Mouse (Mus musculus) forebrain, postnatal 0 days (tissue): ENCODE results near the gene Lce1k. TPM values are rescaled to one million over a fixed set of nuclear protein-coding genes. Genes with fewer than 3 reads are reported as not detected.
A peak's percentile ranks its signal among the peaks of the same experiment; 100 is the strongest.

Experiments used
- ATAC-seq: fragments of 200-750 bp; cut with Nextera tagmentation; 2 replicates; pipeline ENCODE4 v1.8.0; 2017; ENCODE audit warnings: mild to moderate bottlenecking, moderate library complexity
- DNase-seq: peaks from one replicate; pipeline ENCODE4 v3.0.0-alpha.2; 2015
- H3K27ac ChIP-seq: fragments of 300-500 bp; sonication (generic); 2 replicates; pipeline ENCODE4 v1.5.1; 2014; ENCODE audit warnings: low read depth, mild to moderate bottlenecking, antibody characterized with exemption, low read length, moderate library complexity, mixed read lengths
- H3K27me3 ChIP-seq: fragments of 300-500 bp; sonication (generic); 2 replicates; pipeline ENCODE4 v1.6.1; 2014; ENCODE audit warnings: mild to moderate bottlenecking, low read length, mixed read lengths; ENCODE audit not compliant: insufficient read depth
- H3K36me3 ChIP-seq: fragments of 300-500 bp; sonication (generic); 2 replicates; pipeline ENCODE4 v1.6.1; 2014; ENCODE audit warnings: mild to moderate bottlenecking, moderate library complexity; ENCODE audit not compliant: insufficient read depth
- H3K4me1 ChIP-seq: fragments of 300-500 bp; sonication (generic); 2 replicates; pipeline ENCODE4 v1.6.1; 2014; ENCODE audit warnings: antibody characterized with exemption; ENCODE audit not compliant: insufficient read depth
- H3K4me2 ChIP-seq: fragments of 300-500 bp; sonication (generic); 2 replicates; pipeline ENCODE4 v1.6.1; 2014; ENCODE audit warnings: low read depth, mild to moderate bottlenecking, moderate library complexity
- H3K4me3 ChIP-seq: fragments of 300-500 bp; sonication (generic); 2 replicates; pipeline ENCODE4 v1.5.1; 2014; ENCODE audit warnings: low read depth, low read length, mixed read lengths
- H3K9ac ChIP-seq: fragments of 300-500 bp; sonication (generic); 2 replicates; pipeline ENCODE4 v1.6.1; 2014; ENCODE audit warnings: mild to moderate bottlenecking
- H3K9me3 ChIP-seq: fragments of 300-500 bp; sonication (generic); 2 replicates; pipeline ENCODE4 v1.6.1; 2016; ENCODE audit warnings: low read length
- CTCF ChIP-seq: sonication (generic); IDR thresholded peaks from 2 replicates; pipeline ENCODE4 v1.5.1; 2016; ENCODE audit warnings: antibody characterized with exemption, control low read depth, low read depth
- WGBS: fragments of 180-500 bp; shearing (Covaris S2); extraction: QIAGEN DNeasy Blood & Tissue Kit; methylation state at CpG from one replicate; pipeline ENCODE4 v1.1.7; 2014; 5-methylcytosine and 5-hydroxymethylcytosine counted together
- polyA plus RNA-seq: library from polyadenylated mRNA; unstranded; fragments of >200 nt; fragmentation: Nextera tagmentation; extraction: Ambion mirVana; gene quantifications from 2 replicates; pipeline ENCODE4 v1.2.1, GENCODE M21; 2015
- total RNA-seq: library from RNA; depleted of rRNA; stranded (reverse); fragments of >200 nt; gene quantifications from 2 replicates; pipeline ENCODE4 v1.2.3, GENCODE M21; 2014; rRNA removed

The Lce1k gene
- total and polyA plus RNA-seq, 2 experiments from 2014 or later, result not detected

- no peaks in the 10 kb centered on the region for H3K4me1 ChIP-seq
- no peak overlapping the region for H3K27ac ChIP-seq
- H3K4me2 ChIP-seq, result no peak overlapping the region
- no peak overlapping the region for H3K9ac ChIP-seq
- peak; percentile 51 for TF ChIP-seq CTCF
- H3K27me3 ChIP-seq, result no peaks in the 10 kb centered on the region
- WGBS, result 21% methylated on average over 3 of the region's 3 CpGs
- H3K9me3 ChIP-seq, result no peaks in the 10 kb centered on the region
- no peaks in the 10 kb centered on the region for H3K36me3 ChIP-seq
- DNase-seq (no peak), ATAC-seq (no peak)
- no peak overlapping the region for H3K4me3 ChIP-seq
Measured at GRCm38 (mm10) chr3:92771573-92771972, 36.1 kb downstream of the Lce1k start.

- Histone ChIP-seq H3K4me3 (no peak within 1 kb of the TSS), H3K9me3 (no peaks in the 10 kb centered on the region), H3K4me2 (no peak within 1 kb of the TSS), H3K9ac (no peak within 1 kb of the TSS), H3K36me3 (no peaks in the 10 kb centered on the region), H3K27me3 (no peaks in the 10 kb centered on the region), H3K27ac (no peak within 1 kb of the TSS), H3K4me1 (no peaks in the 10 kb centered on the region)
- TF ChIP-seq CTCF, result no peak
- ATAC-seq, result no peak
- no peak for DNase-seq
- WGBS, result 97% methylated on average over 1 of the region's 1 CpGs
Measured at GRCm38 (mm10) chr3:92764965-92765364, 42.7 kb downstream of the Lce1k start, which contains the start of gene Lce1h. TSS of gene Lce1h (minus strand) at chr3:92765065.

Other genes with a start within 250 kb of the Lce1k start
- not detected in 2 replicates for gene Ivl, start 234.2 kb downstream of the Lce1k start, total RNA-seq
- gene Ivl, start 234.2 kb downstream of the Lce1k start, polyA plus RNA-seq, result not detected in 2 replicates
- gene Smcp, start 218.9 kb downstream of the Lce1k start, total RNA-seq, result not detected in 2 replicates
- not detected in 2 replicates for gene Smcp, start 218.9 kb downstream of the Lce1k start, polyA plus RNA-seq
- gene 2210017I01Rik, start 200.4 kb downstream of the Lce1k start, total RNA-seq, result not detected in 2 replicates
- not detected in 2 replicates for gene 2210017I01Rik, start 200.4 kb downstream of the Lce1k start, polyA plus RNA-seq
- not detected in 2 replicates for gene Lce6a, start 186.2 kb downstream of the Lce1k start, total RNA-seq
- gene Lce6a, start 186.2 kb downstream of the Lce1k start, polyA plus RNA-seq, result not detected in 2 replicates
- not detected in 2 replicates for gene Lce1a1, start 159.6 kb downstream of the Lce1k start, total RNA-seq
- gene Lce1a1, start 159.6 kb downstream of the Lce1k start, polyA plus RNA-seq, result not detected in 2 replicates
- gene Lce1b, start 151.0 kb downstream of the Lce1k start, total RNA-seq, result not detected in 2 replicates
- not detected in 2 replicates for gene Lce1b, start 151.0 kb downstream of the Lce1k start, polyA plus RNA-seq
- gene Lce1a2, start 137.6 kb downstream of the Lce1k start, total RNA-seq, result not detected in 2 replicates
- gene Lce1a2, start 137.6 kb downstream of the Lce1k start, polyA plus RNA-seq, result not detected in 2 replicates
- gene Lce1c, start 128.6 kb downstream of the Lce1k start, total RNA-seq, result not detected in 2 replicates
- not detected in 2 replicates for gene Lce1c, start 128.6 kb downstream of the Lce1k start, polyA plus RNA-seq
- not detected in 2 replicates for gene Lce1d, start 120.7 kb downstream of the Lce1k start, total RNA-seq
- not detected in 2 replicates for gene Lce1d, start 120.7 kb downstream of the Lce1k start, polyA plus RNA-seq
- not detected in 2 replicates for gene Lce1e, start 98.8 kb downstream of the Lce1k start, total RNA-seq
- not detected in 2 replicates for gene Lce1e, start 98.8 kb downstream of the Lce1k start, polyA plus RNA-seq
- not detected in 2 replicates for gene Lce1f, start 87.5 kb downstream of the Lce1k start, total RNA-seq
- gene Lce1f, start 87.5 kb downstream of the Lce1k start, polyA plus RNA-seq, result not detected in 2 replicates
- not detected in 2 replicates for gene Gm38119, start 68.8 kb downstream of the Lce1k start, total RNA-seq
- gene Gm38119, start 68.8 kb downstream of the Lce1k start, polyA plus RNA-seq, result not detected in 2 replicates
- gene Lce1g, start 55.6 kb downstream of the Lce1k start, total RNA-seq, result not detected in 2 replicates
- not detected in 2 replicates for gene Lce1g, start 55.6 kb downstream of the Lce1k start, polyA plus RNA-seq
- gene Lce1h, start 42.8 kb downstream of the Lce1k start, total RNA-seq, result not detected in 2 replicates
- not detected in 2 replicates for gene Lce1h, start 42.8 kb downstream of the Lce1k start, polyA plus RNA-seq
- not detected in 2 replicates for gene Lce1i, start 29.0 kb downstream of the Lce1k start, total RNA-seq
- not detected in 2 replicates for gene Lce1i, start 29.0 kb downstream of the Lce1k start, polyA plus RNA-seq
- gene Lce1j, start 17.4 kb downstream of the Lce1k start, total RNA-seq, result not detected in 2 replicates
- not detected in 2 replicates for gene Lce1j, start 17.4 kb downstream of the Lce1k start, polyA plus RNA-seq
- gene Kprp, start 19.4 kb upstream of the Lce1k start, total RNA-seq, result not detected in 2 replicates
- gene Kprp, start 19.4 kb upstream of the Lce1k start, polyA plus RNA-seq, result not detected in 2 replicates
- not detected in 2 replicates for gene Lce1l, start 43.4 kb upstream of the Lce1k start, total RNA-seq
- gene Lce1l, start 43.4 kb upstream of the Lce1k start, polyA plus RNA-seq, result not detected in 2 replicates
- gene 2310050C09Rik, start 62.3 kb upstream of the Lce1k start, total RNA-seq, result not detected in 2 replicates
- gene 2310050C09Rik, start 62.3 kb upstream of the Lce1k start, polyA plus RNA-seq, result not detected in 2 replicates
- gene Lce3a, start 118.3 kb upstream of the Lce1k start, total RNA-seq, result not detected in 2 replicates
- not detected in 2 replicates for gene Lce3a, start 118.3 kb upstream of the Lce1k start, polyA plus RNA-seq
- not detected in 2 replicates for gene Lce3b, start 125.1 kb upstream of the Lce1k start, total RNA-seq
- gene Lce3b, start 125.1 kb upstream of the Lce1k start, polyA plus RNA-seq, result not detected in 2 replicates
- gene Lce3c, start 136.6 kb upstream of the Lce1k start, total RNA-seq, result not detected in 2 replicates
- gene Lce3c, start 136.6 kb upstream of the Lce1k start, polyA plus RNA-seq, result not detected in 2 replicates
- not detected in 2 replicates for gene Lce3d, start 149.5 kb upstream of the Lce1k start, total RNA-seq
- gene Lce3d, start 149.5 kb upstream of the Lce1k start, polyA plus RNA-seq, result not detected in 2 replicates
- not detected in 2 replicates for gene Lce3e, start 159.2 kb upstream of the Lce1k start, total RNA-seq
- gene Lce3e, start 159.2 kb upstream of the Lce1k start, polyA plus RNA-seq, result not detected in 2 replicates
- gene Lce3f, start 184.3 kb upstream of the Lce1k start, total RNA-seq, result not detected in 2 replicates
- not detected in 2 replicates for gene Lce3f, start 184.3 kb upstream of the Lce1k start, polyA plus RNA-seq
- gene Crct1, start 207.8 kb upstream of the Lce1k start, total RNA-seq, result 0.38 and 0.57 TPM in 2 replicates
- gene Crct1, start 207.8 kb upstream of the Lce1k start, polyA plus RNA-seq, result 0.34 and 0.62 TPM in 2 replicates
- not detected in 2 replicates for gene Lce1m, start 211.2 kb upstream of the Lce1k start, total RNA-seq
- not detected in 2 replicates for gene Lce1m, start 211.2 kb upstream of the Lce1k start, polyA plus RNA-seq